ENCODE assay signal across 8 mouse cellular contexts in genomic region chr9:122117112-122117616, GRCm38 (mm10). TPM values are rescaled to one million over a fixed set of nuclear protein-coding genes. Genes with fewer than 3 reads are reported as not detected.
DNase-seq lines count a peak whose midpoint lies in the region; ATAC-seq lines count a peak whose summit lies in the region.

Gene Snrk (plus strand): TSS chr9:122117266.

- peak within 1 kb of the TSS; percentile 86 for H3K4me3 ChIP-seq in intestine, embryonic 14.5 days (ENCODE audit: low read depth, low read length)

- H3K9me3 ChIP-seq in intestine, embryonic 14.5 days (ENCODE audit: control insufficient read depth, low read length): no peaks in the 10 kb centered on the region

- peak; percentile 94 for DNase-seq in adrenal gland, adult 2 months
- DNase-seq in embryo, embryonic 11 days: peak; percentile 89
- peak; percentile 84 to 86 for DNase-seq in gastrocnemius, postnatal 36 days
- DNase-seq in intestine, embryonic 14.5 days (ENCODE audit: low spot score): peak; percentile 94
- peak; percentile 82 to 91 for DNase-seq in left cerebral cortex, postnatal 10 days (ENCODE audit: extremely low spot score in 1 of 2, low spot score in 2 of 2)
- DNase-seq in right cerebral cortex, postnatal 10 days (ENCODE audit: low spot score in 2 of 2): peak; percentile 92 to 94
- peak; percentile 88 for DNase-seq in urinary bladder, postnatal 14 days (ENCODE audit: low spot score)

- peak; percentile 93 for ATAC-seq in intestine, embryonic 14.5 days (replicated peaks; ENCODE audit: low FRiP score, low TSS enrichment, low read depth)
- ATAC-seq in megakaryocyte progenitor cell, adult 5-6 weeks (replicated peaks; ENCODE audit: poor library complexity): peak; percentile 63

- peak within 1 kb of the TSS; percentile 90 for H3K4me2 ChIP-seq in intestine, embryonic 14.5 days (ENCODE audit: low read length)

- H3K27me3 ChIP-seq in intestine, embryonic 14.5 days (replicated peaks; ENCODE audit: control insufficient read depth, insufficient read depth, low read length): no peaks in the 10 kb centered on the region

- H3K36me3 ChIP-seq in intestine, embryonic 14.5 days (ENCODE audit: control insufficient read depth, insufficient read depth, low read length): no peaks in the 10 kb centered on the region; the same call in 1 of the 2 replicates

- peaks cover 6% of the 10 kb centered on the region for H3K4me1 ChIP-seq in intestine, embryonic 14.5 days (replicated peaks; ENCODE audit: control insufficient read depth, insufficient read depth, low read length)

- peak within 1 kb of the TSS; percentile 86 for H3K9ac ChIP-seq in intestine, embryonic 14.5 days (ENCODE audit: low read length)

- under 1% methylated on average over 62 of the region's 67 CpGs for WGBS in intestine, embryonic 14.5 days

- intact Hi-C loops in gastrocnemius, postnatal 36 days (cut with DNase I): loop anchor here (5.0 kb wide), 1 partner anchor 90 kb away; no protein-coding TSS in a partner anchor
- intact Hi-C loops in left cerebral cortex, postnatal 10 days (cut with DNase I): no loop called here

- peak within 1 kb of the TSS; percentile 86 for H3K27ac ChIP-seq in intestine, embryonic 14.5 days (ENCODE audit: low read depth)

RNA-seq across cellular contexts. Expression of gene Snrk, which starts in this region (rescaled TPM):
- 100 to 1,000 TPM; 183 to 230 TPM for total RNA-seq in adrenal gland, adult 2 months (2021)
- polyA plus RNA-seq in adrenal gland, adult 2 months (2012; rRNA removed): 114 and 115 TPM in 2 replicates
- 10 to 100 TPM; 54.0 to 66.3 TPM for total RNA-seq in gastrocnemius, postnatal 36 days (2021)
- 38.3 and 38.8 TPM in 2 replicates for polyA plus RNA-seq in intestine, embryonic 14.5 days (2014; fragmentation: Nextera tagmentation; extraction: Ambion mirVana)
- 100 to 1,000 TPM; 111 to 118 TPM for total RNA-seq in left cerebral cortex, postnatal 10 days (2021)
- 16.5 and 19.7 TPM in 2 replicates for total RNA-seq in megakaryocyte progenitor cell, adult 5-6 weeks (2015)
- total RNA-seq in megakaryocyte progenitor cell, adult 5-6 weeks (2017): 19.7 and 22.9 TPM in 2 replicates

Comparison
In these comparisons a context has a peak if more than half of its experiments do, and no peak if none do; other contexts are left out.
1. Peak in every context shown above with its lines: DNase-seq, ATAC-seq, H3K4me3 ChIP-seq and H3K27ac ChIP-seq.